Mouse (Mus musculus): ENCODE measurements around the gene Olfr871. TPM values are rescaled to one million over a fixed set of nuclear protein-coding genes. Genes with fewer than 3 reads are reported as not detected.
"Not testable (repeated sequence)": the region's sequence is repeated elsewhere in the genome, so short reads cannot be mapped to it uniquely, and the experiment has no call there.

Olfr871 gene
- not detected in 2 replicates for polyA plus RNA-seq (2015; fragmentation: Nextera tagmentation; extraction: Ambion mirVana)

DNA sequence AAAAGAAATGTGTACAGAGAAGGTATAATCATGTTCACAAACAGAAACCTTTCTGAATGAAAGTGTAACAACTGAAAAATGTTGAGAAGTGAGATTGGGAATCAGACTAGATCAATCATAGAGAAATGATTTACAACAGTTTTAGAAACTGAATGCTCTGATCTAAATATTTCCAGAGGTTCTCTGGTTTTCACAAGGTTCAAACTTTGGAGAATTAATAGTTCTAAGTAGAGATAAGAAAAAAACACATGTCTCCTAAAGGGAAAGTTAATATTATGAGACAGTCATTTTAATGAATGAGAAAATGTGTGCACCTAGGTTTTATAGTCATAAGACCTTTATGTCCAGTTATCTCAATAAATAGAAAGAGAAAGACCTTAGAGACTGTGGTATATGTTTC is at the start of gene Olfr871:
Gene Olfr871 (plus strand): TSS at position 301 of the 400 bp plus-strand sequence.
- Histone ChIP-seq H3K9ac (replicated peaks; ENCODE audit: low read depth) (no peak within 1 kb of the TSS), H3K4me2 (replicated peaks; ENCODE audit: low read depth, low read length) (no peak within 1 kb of the TSS), H3K4me3 (ENCODE audit: low read depth, low read length) (no peak within 1 kb of the TSS), H3K27ac (ENCODE audit: low read length) (no peak within 1 kb of the TSS), H3K9me3 (ENCODE audit: low read length) (no peaks in the 10 kb centered on the region), H3K36me3 (ENCODE audit: insufficient read depth, low read length) (no peaks in the 10 kb centered on the region), H3K4me1 (ENCODE audit: insufficient read depth, low read depth, low read length) (no peaks in the 10 kb centered on the region), H3K27me3 (replicated peaks; ENCODE audit: insufficient read depth, low read length) (no peaks in the 10 kb centered on the region)
- no peak for ATAC-seq
- DNase-seq (ENCODE audit: low spot score), result no peak
- TF ChIP-seq EP300 (IDR thresholded peaks at IDR 0.05) (no peak), CTCF (IDR thresholded peaks at IDR 0.05) (no peak)

GRCm38 (mm10) chr9:20173957-20174356 is 38.0 kb upstream of the Olfr871 start, which contains the start of gene Olfr870:
Gene Olfr870, minus strand, starts transcription at chr9:20174057.
- WGBS, result 68% methylated on average over 2 of the region's 2 CpGs
- Histone ChIP-seq H3K27me3 (replicated peaks; ENCODE audit: insufficient read depth, low read length) (no peaks in the 10 kb centered on the region), H3K9ac (replicated peaks; ENCODE audit: low read depth) (no peak within 1 kb of the TSS), H3K4me2 (replicated peaks; ENCODE audit: low read depth, low read length) (no peak within 1 kb of the TSS), H3K9me3 (ENCODE audit: low read length) (no peaks in the 10 kb centered on the region), H3K4me3 (ENCODE audit: low read depth, low read length) (no peak within 1 kb of the TSS), H3K27ac (ENCODE audit: low read length) (no peak within 1 kb of the TSS), H3K36me3 (ENCODE audit: insufficient read depth, low read length) (no peaks in the 10 kb centered on the region), H3K4me1 (ENCODE audit: insufficient read depth, low read depth, low read length) (no peaks in the 10 kb centered on the region)
- ATAC-seq (no peak), DNase-seq (ENCODE audit: low spot score) (no peak)
- TF ChIP-seq CTCF (IDR thresholded peaks at IDR 0.05) (no peak), EP300 (IDR thresholded peaks at IDR 0.05) (no peak)

- Histone ChIP-seq H3K27ac (ENCODE audit: low read length) (no peak overlapping the region), H3K4me2 (replicated peaks; ENCODE audit: low read depth, low read length) (no peak overlapping the region), H3K9me3 (ENCODE audit: low read length) (no peaks in the 10 kb centered on the region), H3K9ac (replicated peaks; ENCODE audit: low read depth) (no peak overlapping the region), H3K4me3 (ENCODE audit: low read depth, low read length) (no peak overlapping the region), H3K4me1 (ENCODE audit: insufficient read depth, low read depth, low read length) (no peaks in the 10 kb centered on the region), H3K27me3 (replicated peaks; ENCODE audit: insufficient read depth, low read length) (no peaks in the 10 kb centered on the region), H3K36me3 (ENCODE audit: insufficient read depth, low read length) (no peaks in the 10 kb centered on the region)
- WGBS, result 59% methylated on average over 5 of the region's 5 CpGs
- no peak for ATAC-seq
- TF ChIP-seq CTCF (IDR thresholded peaks at IDR 0.05), result no peak
- TF ChIP-seq EP300 (IDR thresholded peaks at IDR 0.05), result no peak
- DNase-seq (ENCODE audit: low spot score), result no peak
Observed at GRCm38 (mm10) chr9:20179463-20179862, 32.5 kb upstream of the Olfr871 start.

DNA sequence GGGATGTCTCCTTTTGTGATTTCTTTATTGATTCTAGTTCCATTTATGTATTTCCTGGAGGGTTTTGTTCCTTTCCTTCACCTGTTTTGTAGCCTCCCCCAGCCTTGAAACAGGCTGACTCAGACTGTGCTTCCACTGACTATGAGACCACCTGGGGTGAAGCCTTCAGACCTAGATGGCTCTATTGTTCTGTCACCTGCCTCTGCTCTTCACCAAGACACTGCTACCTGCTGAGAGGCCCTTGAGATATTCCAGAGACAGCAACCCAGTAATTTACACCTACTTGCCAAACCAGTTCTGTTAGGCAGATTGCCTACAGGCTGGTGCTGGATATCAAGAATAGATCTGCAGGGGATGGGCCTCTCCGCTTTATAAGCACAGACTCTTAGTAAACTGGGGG is 9.9 kb upstream of the Olfr871 start:
- no peaks in the 10 kb centered on the region for H3K9me3 ChIP-seq (ENCODE audit: low read length)
- 71% methylated on average over 1 of the region's 1 CpGs for WGBS
- H3K36me3 ChIP-seq (ENCODE audit: insufficient read depth, low read length), result no peaks in the 10 kb centered on the region
- no peak overlapping the region for H3K27ac ChIP-seq (ENCODE audit: low read length)
- no peak overlapping the region for H3K4me2 ChIP-seq (replicated peaks; ENCODE audit: low read depth, low read length)
- no peak for ATAC-seq
- DNase-seq (ENCODE audit: low spot score), result no peak
- no peaks in the 10 kb centered on the region for H3K27me3 ChIP-seq (replicated peaks; ENCODE audit: insufficient read depth, low read length)
- no peak for TF ChIP-seq CTCF (IDR thresholded peaks at IDR 0.05)
- TF ChIP-seq EP300 (IDR thresholded peaks at IDR 0.05), result no peak
- no peaks in the 10 kb centered on the region for H3K4me1 ChIP-seq (ENCODE audit: insufficient read depth, low read depth, low read length)
- no peak overlapping the region for H3K9ac ChIP-seq (replicated peaks; ENCODE audit: low read depth)
- no peak overlapping the region for H3K4me3 ChIP-seq (ENCODE audit: low read depth, low read length)

DNA sequence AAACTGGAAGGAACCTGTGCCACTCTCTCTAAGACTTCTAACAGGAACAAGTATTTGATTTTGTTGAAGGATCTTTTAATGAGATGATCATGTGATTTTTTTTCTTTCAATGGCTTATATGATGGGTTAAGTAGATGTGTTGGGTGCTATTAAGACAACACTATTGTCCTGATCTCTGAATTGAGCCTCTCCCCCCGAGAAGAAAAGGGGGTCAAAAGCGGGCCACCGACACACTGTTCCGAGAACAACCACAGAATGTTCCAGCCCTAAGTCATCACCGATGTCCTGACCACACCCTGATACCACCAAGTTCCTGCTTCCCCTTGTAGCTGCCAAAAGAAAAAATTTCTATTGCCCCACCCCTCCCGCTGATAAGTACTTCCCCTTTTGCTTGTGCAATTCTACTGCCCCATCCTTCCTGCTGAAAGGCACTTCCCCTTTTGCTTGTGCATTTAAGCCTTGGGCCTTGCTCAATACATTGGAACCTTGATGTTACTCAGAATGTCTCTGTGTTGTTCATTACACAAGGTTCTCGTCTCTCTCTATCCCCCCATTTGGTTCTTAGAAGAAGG is 8.5 kb upstream of the Olfr871 start:
- not testable (repeated sequence) for H3K9ac ChIP-seq (replicated peaks; ENCODE audit: low read depth); H3K36me3 ChIP-seq (ENCODE audit: insufficient read depth, low read length); ATAC-seq; H3K4me2 ChIP-seq (replicated peaks; ENCODE audit: low read depth, low read length); DNase-seq (ENCODE audit: low spot score); H3K27ac ChIP-seq (ENCODE audit: low read length); H3K27me3 ChIP-seq (replicated peaks; ENCODE audit: insufficient read depth, low read length); H3K9me3 ChIP-seq (ENCODE audit: low read length); H3K4me1 ChIP-seq (ENCODE audit: insufficient read depth, low read depth, low read length); H3K4me3 ChIP-seq (ENCODE audit: low read depth, low read length)
- 90% methylated on average over 7 of the region's 7 CpGs for WGBS

GRCm38 (mm10) chr9:20210812-20211211 is 1.2 kb upstream of the Olfr871 start:
- DNase-seq (ENCODE audit: low spot score), result no peak
- Histone ChIP-seq H3K4me1 (ENCODE audit: insufficient read depth, low read depth, low read length) (no peaks in the 10 kb centered on the region), H3K9ac (replicated peaks; ENCODE audit: low read depth) (no peak overlapping the region), H3K27ac (ENCODE audit: low read length) (no peak overlapping the region), H3K4me3 (ENCODE audit: low read depth, low read length) (no peak overlapping the region), H3K9me3 (ENCODE audit: low read length) (no peaks in the 10 kb centered on the region), H3K27me3 (replicated peaks; ENCODE audit: insufficient read depth, low read length) (no peaks in the 10 kb centered on the region), H3K36me3 (ENCODE audit: insufficient read depth, low read length) (no peaks in the 10 kb centered on the region), H3K4me2 (replicated peaks; ENCODE audit: low read depth, low read length) (no peak overlapping the region)
- 31% methylated on average over 1 of the region's 1 CpGs for WGBS
- ATAC-seq, result no peak
- TF ChIP-seq EP300 (IDR thresholded peaks at IDR 0.05) (no peak), CTCF (IDR thresholded peaks at IDR 0.05) (no peak)

- DNase-seq (ENCODE audit: low spot score) (no peak), ATAC-seq (no peak)
- H3K27me3 ChIP-seq (replicated peaks; ENCODE audit: insufficient read depth, low read length), result no peaks in the 10 kb centered on the region
- TF ChIP-seq EP300 (IDR thresholded peaks at IDR 0.05), result no peak
- no peak for TF ChIP-seq CTCF (IDR thresholded peaks at IDR 0.05)
- H3K9me3 ChIP-seq (ENCODE audit: low read length), result no peaks in the 10 kb centered on the region
- no peak overlapping the region for H3K27ac ChIP-seq (ENCODE audit: low read length)
- no peak overlapping the region for H3K9ac ChIP-seq (replicated peaks; ENCODE audit: low read depth)
- 54% methylated on average over 2 of the region's 2 CpGs for WGBS
- no peak overlapping the region for H3K4me2 ChIP-seq (replicated peaks; ENCODE audit: low read depth, low read length)
- H3K4me1 ChIP-seq (ENCODE audit: insufficient read depth, low read depth, low read length), result no peaks in the 10 kb centered on the region
- no peak overlapping the region for H3K4me3 ChIP-seq (ENCODE audit: low read depth, low read length)
- H3K36me3 ChIP-seq (ENCODE audit: insufficient read depth, low read length), result no peaks in the 10 kb centered on the region
Observed at GRCm38 (mm10) chr9:20211477-20211876, 530 bp upstream of the Olfr871 start.
